Mouse (Mus musculus) stomach, postnatal 0 days (tissue): Measurements from ENCODE around the gene Mecom.

Source experiments
- CTCF ChIP-seq: IDR thresholded peaks from 2 replicates; pipeline ENCODE4 v1.5.1; 2016; ENCODE audit warnings: antibody characterized with exemption, low read depth, mild to moderate bottlenecking, moderate library complexity
- EP300 ChIP-seq: optimal IDR thresholded peaks from 2 replicates; pipeline ENCODE3; 2016; ENCODE audit warnings: antibody characterized with exemption

GRCm38 (mm10) chr3:30091860-30092259 is 455.9 kb downstream of the Mecom start:
- no peak for TF ChIP-seq EP300
- TF ChIP-seq CTCF = no peak
